25 mouse cellular contexts compared by ENCODE assay signal in genomic region chr9:31582947-31583346, GRCm38 (mm10).
DNase-seq lines count a peak whose midpoint lies in the region; ATAC-seq and TF ChIP-seq lines count a peak whose summit lies in the region.
"Had no signal": no experiment of that assay in that cellular context is flagged by ENCODE, and none has a peak within 500 bp of the region (broad histone marks: within the 10 kb centered on the region; RNA-seq: fewer than 3 reads in every experiment).

No protein-coding gene starts in this region.

- no peaks in the 10 kb centered on the region for H3K9me3 ChIP-seq in E14TG2a.4 (ENCODE audit: low read length)
- no peaks in the 10 kb centered on the region for H3K9me3 ChIP-seq in stomach, embryonic 16.5 days (replicated peaks; ENCODE audit: control insufficient read depth, low read length)
- H3K9me3 ChIP-seq: embryonic facial prominence, embryonic 13.5 days; forebrain, embryonic 13.5 days; hindbrain, embryonic 15.5 days; limb, embryonic 12.5 days; liver, embryonic 12.5 days; stomach, embryonic 15.5 days had no signal

- peaks cover 8% of the 10 kb centered on the region for H3K4me1 ChIP-seq in E14TG2a.4 (replicated peaks; ENCODE audit: low read depth, low read length)
- H3K4me1 ChIP-seq in stomach, embryonic 16.5 days (ENCODE audit: control insufficient read depth, insufficient read depth, low read length) = no peaks in the 10 kb centered on the region
- H3K4me1 ChIP-seq: hindbrain, embryonic 15.5 days; liver, embryonic 12.5 days; stomach, embryonic 15.5 days had no signal

- peak; percentile 74 for DNase-seq in heart, adult 11 months
- no peak for DNase-seq in heart, postnatal 4 days
- no peak for DNase-seq in layer of hippocampus, adult 2 months (ENCODE audit: low spot score in 2 of 2)
- DNase-seq in layer of hippocampus, adult 18-20 months (ENCODE audit: low spot score in 2 of 2) = no peak
- no peak for DNase-seq in liver
- DNase-seq: adrenal gland, postnatal 14 days; cerebellum, adult 8-10 months; cerebellum, postnatal 36 days; embryo, embryonic 11 days; lung, adult 18-20 months; lung, postnatal 36 days; right cerebral cortex, adult 18-20 months; thymus, adult 2 months; thymus, postnatal 4 days had no signal

- WGBS in stomach, embryonic 16.5 days = 75% methylated on average over 7 of the region's 7 CpGs

- H3K27ac ChIP-seq in layer of hippocampus, adult 2 months = no peak overlapping the region
- 0 out of 2 replicates have a peak overlapping the region, but pooled peaks have one; percentile 8 for H3K27ac ChIP-seq in stomach, embryonic 16.5 days (ENCODE audit: low read length)
- H3K27ac ChIP-seq: embryonic facial prominence, embryonic 13.5 days; forebrain, embryonic 13.5 days; hindbrain, embryonic 15.5 days; limb, embryonic 12.5 days; liver, embryonic 12.5 days; stomach, embryonic 15.5 days had no signal

- H3K27me3 ChIP-seq in E14TG2a.4 (ENCODE audit: insufficient read depth, low read length) = peaks cover 32% of the 10 kb centered on the region
- H3K27me3 ChIP-seq in stomach, embryonic 16.5 days (ENCODE audit: control insufficient read depth, insufficient read depth, low read length) = 0 out of 2 replicates have a peak, but pooled peaks cover 3% of the 10 kb centered on the region
- H3K27me3 ChIP-seq: forebrain, embryonic 13.5 days; hindbrain, embryonic 15.5 days; limb, embryonic 12.5 days; liver, embryonic 12.5 days; stomach, embryonic 15.5 days had no signal

- no peaks in the 10 kb centered on the region for H3K36me3 ChIP-seq in E14TG2a.4 (ENCODE audit: insufficient read depth, low read length)
- H3K36me3 ChIP-seq in stomach, embryonic 16.5 days (ENCODE audit: control insufficient read depth, insufficient read depth, low read length) = no peaks in the 10 kb centered on the region
- H3K36me3 ChIP-seq: embryonic facial prominence, embryonic 13.5 days; hindbrain, embryonic 15.5 days; limb, embryonic 12.5 days; liver, embryonic 12.5 days; stomach, embryonic 15.5 days had no signal

- ATAC-seq in stomach, embryonic 16.5 days (ENCODE audit: insufficient read depth, low FRiP score) = no peak
- ATAC-seq: CD4-positive, CD25-positive, alpha-beta regulatory T cell, adult 4 months; forebrain, embryonic 13.5 days; liver, embryonic 12.5 days; midbrain, embryonic 16.5 days had no signal

- peak; percentile 59 for TF ChIP-seq CTCF in layer of hippocampus, adult 2 months (conservative IDR thresholded peaks at IDR 0.05)
- TF ChIP-seq CTCF in E14TG2a.4 (conservative IDR thresholded peaks at IDR 0.05; ENCODE audit: low read length) = peak; percentile 11

- no peak overlapping the region for H3K4me2 ChIP-seq in stomach, embryonic 16.5 days (ENCODE audit: low read depth, low read length)
- H3K4me2 ChIP-seq: embryonic facial prominence, embryonic 13.5 days; forebrain, embryonic 13.5 days; hindbrain, embryonic 15.5 days; limb, embryonic 12.5 days; liver, embryonic 12.5 days; stomach, embryonic 15.5 days had no signal

- H3K9ac ChIP-seq in stomach, embryonic 16.5 days (ENCODE audit: low read length) = no peak overlapping the region
- H3K9ac ChIP-seq: embryonic facial prominence, embryonic 13.5 days; forebrain, embryonic 13.5 days; hindbrain, embryonic 15.5 days; limb, embryonic 12.5 days; liver, embryonic 12.5 days; stomach, embryonic 15.5 days had no signal

- H3K4me3 ChIP-seq in layer of hippocampus, adult 2 months = no peak overlapping the region
- peak overlapping the region; percentile 37; the same call in 1 of the 2 replicates for H3K4me3 ChIP-seq in E14TG2a.4 (replicated peaks; ENCODE audit: low read length)
- H3K4me3 ChIP-seq in stomach, embryonic 16.5 days (replicated peaks; ENCODE audit: low read length) = no peak overlapping the region
- H3K4me3 ChIP-seq: embryonic facial prominence, embryonic 13.5 days; erythroblast, embryonic 14.5 days; forebrain, embryonic 13.5 days; hindbrain, embryonic 15.5 days; limb, embryonic 12.5 days; liver, embryonic 12.5 days; stomach, embryonic 15.5 days had no signal
